In genomic region chr6:33823171-33823570, GRCm38 (mm10) we compare ENCODE assay signal across 9 mouse cellular contexts.
"Had no signal": no experiment of that assay in that cellular context is flagged by ENCODE, and none has a peak within 500 bp of the region (broad histone marks: within the 10 kb centered on the region; RNA-seq: fewer than 3 reads in every experiment).

No protein-coding gene starts in this region.

- H3K27ac ChIP-seq: kidney, postnatal 0 days; limb, embryonic 15.5 days; liver, embryonic 12.5 days; lung, embryonic 15.5 days; midbrain, embryonic 12.5 days; neural tube, embryonic 13.5 days; stomach, embryonic 15.5 days had no signal

- H3K4me1 ChIP-seq: limb, embryonic 15.5 days; liver, embryonic 12.5 days; lung, embryonic 15.5 days; stomach, embryonic 15.5 days had no signal

- DNase-seq: thymus, adult 2 months; thymus, postnatal 25 days had no signal

- H3K4me3 ChIP-seq: limb, embryonic 15.5 days; liver, embryonic 12.5 days; lung, embryonic 15.5 days; midbrain, embryonic 12.5 days; neural tube, embryonic 13.5 days; stomach, embryonic 15.5 days had no signal
